Mouse (Mus musculus) midbrain, embryonic 11.5 days (tissue): ENCODE results near the gene Myo1f. TPM values are rescaled to one million over a fixed set of nuclear protein-coding genes. Genes with fewer than 3 reads are reported as not detected.

Experiments used
- ATAC-seq: fragments of 200-750 bp; cut with Nextera tagmentation; 2 replicates; pipeline ENCODE4 v1.8.0; 2017; ENCODE audit warnings: moderate TSS enrichment, moderate library complexity; ENCODE audit not compliant: low FRiP score
- DNase-seq: peaks from one replicate; pipeline ENCODE4 v3.0.0; 2015; ENCODE audit warnings: low spot score; ENCODE audit errors: missing footprints
- H3K27ac ChIP-seq: fragments of 300-500 bp; sonication (generic); 2 replicates; pipeline ENCODE4 v1.5.1; 2014; ENCODE audit warnings: low read depth, low read length
- H3K27me3 ChIP-seq: fragments of 300-500 bp; sonication (generic); 2 replicates; pipeline ENCODE4 v1.6.1; 2014; ENCODE audit warnings: mild to moderate bottlenecking, low read length, moderate library complexity, mixed read lengths; ENCODE audit not compliant: control insufficient read depth, insufficient read depth
- H3K36me3 ChIP-seq: fragments of 300-500 bp; sonication (generic); 2 replicates; pipeline ENCODE4 v1.6.1; 2014; ENCODE audit warnings: mild to moderate bottlenecking, low read length, moderate library complexity, mixed read lengths; ENCODE audit not compliant: control insufficient read depth, insufficient read depth
- H3K4me1 ChIP-seq: fragments of 300-500 bp; sonication (generic); 2 replicates; pipeline ENCODE4 v1.6.1; 2014; ENCODE audit warnings: low read length; ENCODE audit not compliant: control insufficient read depth, insufficient read depth
- H3K4me2 ChIP-seq: fragments of 300-500 bp; sonication (generic); 2 replicates; pipeline ENCODE4 v1.6.1; 2014; ENCODE audit warnings: mild to moderate bottlenecking, moderate library complexity
- H3K4me3 ChIP-seq: fragments of 300-500 bp; sonication (generic); 2 replicates; pipeline ENCODE4 v1.5.1; 2014; ENCODE audit warnings: low read depth, low read length
- H3K9ac ChIP-seq: fragments of 300-500 bp; sonication (generic); 2 replicates; pipeline ENCODE4 v1.6.1; 2014; ENCODE audit warnings: low read length
- H3K9me3 ChIP-seq: fragments of 300-500 bp; sonication (generic); 2 replicates; pipeline ENCODE4 v1.6.1; 2016; ENCODE audit warnings: low read length; ENCODE audit not compliant: control insufficient read depth
- WGBS: fragments of 180-500 bp; shearing (Covaris S2); extraction: QIAGEN DNeasy Blood & Tissue Kit; methylation state at CpG from one replicate; pipeline ENCODE4 v1.1.7; 2014; 5-methylcytosine and 5-hydroxymethylcytosine counted together
- polyA plus RNA-seq: library from polyadenylated mRNA; unstranded; fragments of >200 nt; fragmentation: Nextera tagmentation; extraction: Ambion mirVana; gene quantifications from 2 replicates; pipeline ENCODE4 v1.2.1, GENCODE M21; 2014

The Myo1f gene
- polyA plus RNA-seq = 3.0 and 3.3 TPM in 2 replicates

DNA sequence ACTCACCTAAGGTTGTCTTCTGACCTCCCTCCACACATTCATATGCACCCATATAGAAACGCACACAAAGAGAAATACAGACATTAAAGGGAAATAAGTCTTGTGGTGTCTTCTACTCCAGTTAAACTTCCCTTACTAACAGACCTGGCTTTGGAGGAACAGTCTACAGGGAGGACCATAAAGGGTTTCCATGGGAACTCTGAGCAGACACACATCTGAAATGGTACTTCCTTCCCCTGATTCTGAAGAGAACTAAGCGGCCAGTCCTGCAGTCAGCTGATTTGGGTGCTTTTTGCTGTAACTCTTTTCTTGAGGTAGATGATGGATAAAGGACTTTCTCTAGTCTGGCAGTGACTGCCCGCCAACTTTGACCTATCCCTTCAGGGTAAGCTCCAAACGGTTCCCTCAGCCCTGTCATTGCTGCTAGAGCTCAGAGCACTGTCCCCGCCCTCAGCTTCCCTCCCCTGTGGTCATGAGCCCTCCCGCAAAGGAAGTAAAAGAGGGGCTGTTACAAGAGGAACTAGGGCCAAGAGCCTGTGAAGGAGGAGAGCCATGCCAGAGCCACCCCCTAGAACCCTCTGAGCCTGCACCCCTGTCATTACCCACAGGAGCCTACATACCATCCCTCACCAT lies at the start of gene Myo1f:
Gene Myo1f (plus strand): TSS at position 485 of the 633 bp plus-strand sequence.
- DNase-seq (peak; percentile 66), ATAC-seq (no peak)
- Histone ChIP-seq H3K27ac (no peak within 1 kb of the TSS), H3K4me2 (no peak within 1 kb of the TSS), H3K36me3 (no peaks in the 10 kb centered on the region), H3K9ac (no peak within 1 kb of the TSS), H3K27me3 (no peaks in the 10 kb centered on the region), H3K4me3 (no peak within 1 kb of the TSS), H3K4me1 (no peaks in the 10 kb centered on the region), H3K9me3 (no peaks in the 10 kb centered on the region)
- WGBS = 54% methylated on average over 6 of the region's 6 CpGs

- H3K4me1 ChIP-seq = no peaks in the 10 kb centered on the region
- H3K9ac ChIP-seq = no peak overlapping the region
- H3K27me3 ChIP-seq = no peaks in the 10 kb centered on the region
- H3K36me3 ChIP-seq = no peaks in the 10 kb centered on the region
- DNase-seq (no peak), ATAC-seq (no peak)
- no peak overlapping the region for H3K27ac ChIP-seq
- H3K4me2 ChIP-seq = no peak overlapping the region
- H3K9me3 ChIP-seq = no peaks in the 10 kb centered on the region
- 96% methylated on average over 1 of the region's 1 CpGs for WGBS
- H3K4me3 ChIP-seq = no peak overlapping the region
These were observed 47.1 kb upstream of the Myo1f start for GRCm38 (mm10) chr17:33508386-33508785.

- no peaks in the 10 kb centered on the region for H3K36me3 ChIP-seq
- H3K4me3 ChIP-seq = no peak overlapping the region
- H3K4me2 ChIP-seq = no peak overlapping the region
- ATAC-seq (no peak), DNase-seq (no peak)
- H3K4me1 ChIP-seq = no peaks in the 10 kb centered on the region
- H3K9ac ChIP-seq = no peak overlapping the region
- no peaks in the 10 kb centered on the region for H3K27me3 ChIP-seq
- whole genome bisulfite sequencing = 83% methylated on average over 5 of the region's 5 CpGs
- no peaks in the 10 kb centered on the region for H3K9me3 ChIP-seq
- no peak overlapping the region for H3K27ac ChIP-seq
These were observed 45.3 kb upstream of the Myo1f start for GRCm38 (mm10) chr17:33510172-33510571.

GRCm38 (mm10) chr17:33512441-33513415 lies 42.8 kb upstream of the Myo1f start:
- Histone ChIP-seq H3K4me3 (no peak overlapping the region), H3K4me2 (no peak overlapping the region), H3K4me1 (no peaks in the 10 kb centered on the region), H3K9me3 (no peaks in the 10 kb centered on the region), H3K9ac (no peak overlapping the region), H3K36me3 (no peaks in the 10 kb centered on the region), H3K27ac (no peak overlapping the region), H3K27me3 (no peaks in the 10 kb centered on the region)
- ATAC-seq (no peak), DNase-seq (no peak)
- WGBS = 37% methylated on average over 2 of the region's 2 CpGs

GRCm38 (mm10) chr17:33513874-33514273 lies 41.6 kb upstream of the Myo1f start:
- H3K4me2 ChIP-seq = no peak overlapping the region
- no peak overlapping the region for H3K27ac ChIP-seq
- no peaks in the 10 kb centered on the region for H3K27me3 ChIP-seq
- H3K9me3 ChIP-seq = no peaks in the 10 kb centered on the region
- no peak for DNase-seq
- H3K4me3 ChIP-seq = no peak overlapping the region
- no peak overlapping the region for H3K9ac ChIP-seq
- no peak for ATAC-seq
- WGBS = 86% methylated on average over 5 of the region's 5 CpGs
- H3K36me3 ChIP-seq = no peaks in the 10 kb centered on the region
- H3K4me1 ChIP-seq = no peaks in the 10 kb centered on the region

DNA sequence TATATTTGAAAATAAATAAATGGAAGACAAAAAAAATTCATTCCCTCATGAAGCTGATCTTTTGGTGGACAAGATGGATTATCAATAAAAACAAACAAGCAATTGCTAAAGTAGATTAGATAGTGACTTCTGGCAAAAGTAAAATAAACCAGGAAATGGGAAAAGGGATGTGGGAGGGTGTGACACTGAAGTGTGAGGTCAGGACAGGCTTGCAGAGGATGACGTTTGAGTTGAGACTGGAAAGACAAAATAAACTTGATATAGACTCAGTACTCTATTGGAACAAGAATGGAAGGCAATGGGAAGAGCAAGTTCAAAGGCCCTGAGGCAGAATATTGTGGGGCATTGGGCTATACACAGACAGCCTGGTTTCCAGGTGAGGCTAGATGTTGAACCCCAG lies 35.1 kb upstream of the Myo1f start:
- Histone ChIP-seq H3K27ac (no peak overlapping the region), H3K9ac (no peak overlapping the region), H3K36me3 (no peaks in the 10 kb centered on the region), H3K4me1 (peaks cover 10% of the 10 kb centered on the region), H3K27me3 (no peaks in the 10 kb centered on the region), H3K9me3 (no peaks in the 10 kb centered on the region), H3K4me2 (no peak overlapping the region), H3K4me3 (no peak overlapping the region)
- ATAC-seq (no peak), DNase-seq (no peak)
- WGBS = 78% methylated on average over 1 of the region's 1 CpGs

- peak overlapping the region; percentile 64 for H3K4me3 ChIP-seq
- no peaks in the 10 kb centered on the region for H3K27me3 ChIP-seq
- DNase-seq = peak; percentile 93
- H3K9me3 ChIP-seq = no peaks in the 10 kb centered on the region
- 7% methylated on average over 13 of the region's 13 CpGs for WGBS
- ATAC-seq = peak; percentile 65
- peaks cover 10% of the 10 kb centered on the region for H3K4me1 ChIP-seq
- no peaks in the 10 kb centered on the region for H3K36me3 ChIP-seq
- H3K4me2 ChIP-seq = peak overlapping the region; percentile 59
- peak overlapping the region; percentile 79 for H3K9ac ChIP-seq
- peak overlapping the region; percentile 47; the same call in 1 of the 2 replicates for H3K27ac ChIP-seq
These were observed 32.0 kb upstream of the Myo1f start for GRCm38 (mm10) chr17:33523431-33523917.

- Histone ChIP-seq H3K27me3 (no peaks in the 10 kb centered on the region), H3K4me1 (peaks cover 10% of the 10 kb centered on the region), H3K27ac (peak within 1 kb of the TSS; percentile 47; the same call in 1 of the 2 replicates), H3K4me3 (peak within 1 kb of the TSS; percentile 64), H3K9ac (peak within 1 kb of the TSS; percentile 79), H3K4me2 (peak within 1 kb of the TSS; percentile 59), H3K36me3 (peaks cover 3% of the 10 kb centered on the region), H3K9me3 (no peaks in the 10 kb centered on the region)
- WGBS = under 1% methylated on average over 42 of the region's 44 CpGs
- peak; percentile 78 for ATAC-seq
- peak; percentile 96 for DNase-seq
These were observed 31.4 kb upstream of the Myo1f start, which contains the start of gene Adamts10 for GRCm38 (mm10) chr17:33523918-33524755. Gene Adamts10 (plus strand): TSS chr17:33524204.
